Mouse (Mus musculus) urinary bladder, postnatal 36 days (tissue): ENCODE data around the gene Ank3.

ENCODE experiments used
- DNase-seq, 2 experiments: peaks; one replicate each; pipeline ENCODE4 v3.0.0; 2022; ENCODE audit warnings: low spot score in 2 of 2, mixed read lengths in 1 of 2

Ank3 gene

GRCm38 (mm10) chr10:70049771-70050170 lies 651.2 kb downstream of the Ank3 start:
- peak; percentile 51 to 62 for DNase-seq

DNA sequence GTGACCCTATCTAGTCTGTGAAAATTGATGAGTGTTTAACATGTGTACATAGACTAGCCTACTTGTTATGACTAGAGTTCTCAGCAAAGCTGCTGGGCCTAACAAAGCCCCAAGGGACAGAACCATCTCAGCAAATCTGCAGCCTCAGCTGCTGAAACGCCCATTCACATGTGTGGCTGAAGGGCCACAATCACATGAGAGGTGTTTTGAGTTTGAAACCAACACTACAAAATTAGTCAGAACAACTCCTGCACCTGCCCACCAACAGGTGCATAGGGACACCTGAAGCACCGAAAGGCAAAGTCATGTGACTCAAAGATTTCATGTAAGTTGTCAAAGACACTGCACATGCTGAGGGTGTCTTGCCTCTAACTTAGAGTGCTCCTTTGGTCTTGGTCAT lies 656.7 kb downstream of the Ank3 start:
- no peak for DNase-seq

DNA sequence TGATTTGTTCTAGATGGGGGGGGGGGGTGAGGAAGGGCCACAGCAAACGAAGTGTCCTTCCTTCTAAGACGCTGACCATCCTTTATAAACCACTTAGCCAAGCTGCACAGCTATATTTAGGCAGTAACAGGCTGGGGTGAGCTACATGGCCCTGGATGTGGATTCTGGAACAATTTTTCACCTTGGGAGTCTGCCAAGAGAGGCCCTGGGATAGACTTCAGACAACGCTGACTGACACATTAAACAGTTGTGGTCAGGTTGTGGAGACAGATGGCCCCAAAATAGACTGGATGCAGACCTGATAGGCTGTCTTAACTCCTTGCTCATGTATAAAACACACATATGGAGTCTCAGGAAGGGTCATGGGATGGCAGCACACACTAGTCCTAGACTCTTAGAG lies 658.5 kb downstream of the Ank3 start:
- DNase-seq: no peak

DNA sequence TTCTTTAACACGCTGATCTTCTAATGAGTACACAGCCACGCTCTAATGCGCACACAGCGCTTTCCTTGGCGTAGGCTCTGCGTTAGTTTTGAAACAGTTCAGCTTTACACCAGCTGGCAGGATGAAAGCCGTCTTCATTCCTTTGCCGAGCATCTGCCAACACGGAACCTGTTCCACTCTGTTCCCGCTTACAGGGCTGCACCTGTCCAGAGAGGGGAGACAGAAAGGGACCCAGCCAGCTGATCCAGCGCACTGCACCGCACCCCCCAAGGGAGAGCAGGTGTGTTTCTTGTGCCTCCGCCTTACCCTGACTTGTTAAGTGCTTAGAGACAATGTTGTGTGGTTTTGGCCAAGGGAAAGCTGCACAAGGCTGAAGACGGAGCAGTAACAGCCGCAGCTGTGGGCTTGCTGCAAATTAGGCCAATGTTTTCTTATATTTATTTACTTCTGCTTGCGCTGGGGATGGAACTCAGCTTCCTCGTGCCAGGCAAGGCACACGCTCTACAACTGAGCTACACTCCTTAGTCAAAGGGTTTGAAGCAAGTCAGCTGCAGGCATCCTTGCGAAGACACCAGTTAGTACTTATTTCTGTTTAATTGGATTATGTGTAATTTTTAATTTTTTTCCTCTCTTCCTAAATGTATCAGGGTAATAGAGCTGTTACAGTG lies 661.6 kb downstream of the Ank3 start:
- no peak for DNase-seq

DNA sequence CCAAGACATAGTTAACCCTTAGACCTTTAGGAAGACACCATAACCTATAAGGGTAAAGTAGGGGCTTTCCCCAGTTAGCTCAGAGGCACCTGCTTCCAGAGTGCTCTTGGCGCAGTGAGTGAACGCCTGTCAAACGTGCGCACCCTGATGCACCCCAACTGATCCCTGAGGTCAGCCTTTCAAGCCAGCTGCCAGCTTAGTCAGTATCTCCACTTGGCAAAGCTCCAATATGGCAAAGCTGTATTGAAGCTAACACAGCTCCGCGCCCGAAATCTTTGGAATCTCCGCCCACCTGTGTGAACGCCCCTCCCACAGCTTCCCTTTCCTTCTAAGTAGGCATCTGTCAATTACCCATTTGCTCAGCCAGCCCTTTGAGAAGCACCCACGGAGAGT lies 662.1 kb downstream of the Ank3 start:
- peak; percentile 14 to 22 for DNase-seq

DNA sequence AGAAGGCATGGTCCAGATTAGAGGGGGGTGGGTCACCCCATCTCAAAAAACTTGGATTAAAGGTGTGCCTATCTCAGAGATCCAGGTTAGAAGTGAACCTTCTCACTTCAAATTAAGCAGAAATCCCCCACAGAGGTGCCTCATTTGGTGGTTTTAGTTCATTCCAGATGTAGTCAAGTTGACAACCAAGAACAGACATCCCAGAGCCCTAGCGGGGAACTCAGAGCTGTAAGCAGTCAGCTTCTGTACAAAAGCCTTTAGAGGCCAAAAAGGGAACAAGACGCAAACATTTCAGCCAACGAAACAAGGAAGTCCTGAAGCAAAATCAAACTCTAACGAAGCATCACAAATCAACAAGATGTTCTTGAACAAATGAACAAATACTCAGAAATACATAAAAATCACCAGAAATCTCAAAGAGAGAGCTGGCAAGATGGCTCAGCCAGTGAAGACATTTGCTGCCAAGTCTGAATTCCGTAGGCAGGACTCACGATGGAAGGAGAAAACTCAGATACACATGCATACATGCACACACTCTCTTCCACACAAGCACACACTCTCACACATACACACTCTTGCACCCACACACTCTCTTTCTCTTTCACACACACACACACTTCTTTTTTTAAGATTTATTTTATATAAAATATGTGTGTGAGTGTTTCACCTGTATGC lies 665.4 kb downstream of the Ank3 start:
- DNase-seq: no peak

DNA sequence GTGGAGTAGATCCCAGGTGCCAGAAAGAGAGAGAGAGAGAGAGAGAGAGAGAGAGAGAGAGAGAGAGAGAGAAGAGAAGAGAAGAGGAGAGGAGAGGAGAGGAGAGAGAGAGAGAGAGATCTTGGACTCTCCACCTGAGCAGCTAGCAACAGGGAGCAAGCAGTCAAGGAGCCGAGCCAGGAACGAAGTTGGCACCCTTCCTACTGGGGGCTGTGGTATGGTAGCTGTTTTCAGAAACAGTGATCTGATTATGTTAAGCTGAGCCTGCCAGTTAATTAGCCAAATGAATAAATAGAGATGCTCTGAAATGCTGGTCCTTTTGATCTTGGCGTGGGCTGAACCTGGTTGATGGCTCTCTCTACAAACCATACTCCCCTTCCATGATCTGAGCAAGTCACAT lies 666.6 kb downstream of the Ank3 start:
- DNase-seq: no peak

- no peak for DNase-seq
Measured at GRCm38 (mm10) chr10:70066497-70067168, 668.1 kb downstream of the Ank3 start.

- no peak for DNase-seq
Measured at GRCm38 (mm10) chr10:70067169-70068115, 668.9 kb downstream of the Ank3 start.

GRCm38 (mm10) chr10:70069321-70069720 lies 670.7 kb downstream of the Ank3 start:
- DNase-seq: no peak

- no peak for DNase-seq
Measured at GRCm38 (mm10) chr10:70071334-70071733, 672.8 kb downstream of the Ank3 start.
